Mouse (Mus musculus): ENCODE measurements around the gene Csnk2b.

The Csnk2b gene

DNA sequence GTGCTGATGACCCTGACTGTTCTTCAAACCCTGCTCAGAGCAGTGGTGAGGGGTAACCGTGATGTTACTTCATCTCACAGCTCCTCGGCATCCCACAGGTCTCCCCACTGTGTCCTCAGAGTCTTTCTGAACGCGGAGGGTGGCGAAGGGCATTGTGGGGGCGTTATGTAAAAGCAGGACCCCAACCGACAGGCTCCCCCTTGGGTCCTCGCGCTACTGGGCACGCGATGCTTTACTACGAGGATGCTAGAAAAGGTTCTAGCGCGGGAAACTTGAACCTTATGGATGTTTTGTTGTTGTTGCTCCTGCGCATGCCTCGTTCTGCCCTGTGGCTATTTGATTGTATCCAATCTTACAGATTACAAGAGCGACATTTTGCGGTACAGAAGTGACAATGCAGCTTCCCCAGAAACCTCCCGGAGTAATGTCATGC, at the start of gene Csnk2b:
TSS of gene Csnk2b (minus strand) at position 183 of the 433 bp plus-strand sequence.
- DNase-seq (ENCODE audit: low read depth, low spot score): peak; percentile 78

- DNase-seq (ENCODE audit: low read depth, low spot score): peak; percentile 85
Measured at GRCm38 (mm10) chr17:35168541-35169207, 46.8 kb upstream of the Csnk2b start.

DNA sequence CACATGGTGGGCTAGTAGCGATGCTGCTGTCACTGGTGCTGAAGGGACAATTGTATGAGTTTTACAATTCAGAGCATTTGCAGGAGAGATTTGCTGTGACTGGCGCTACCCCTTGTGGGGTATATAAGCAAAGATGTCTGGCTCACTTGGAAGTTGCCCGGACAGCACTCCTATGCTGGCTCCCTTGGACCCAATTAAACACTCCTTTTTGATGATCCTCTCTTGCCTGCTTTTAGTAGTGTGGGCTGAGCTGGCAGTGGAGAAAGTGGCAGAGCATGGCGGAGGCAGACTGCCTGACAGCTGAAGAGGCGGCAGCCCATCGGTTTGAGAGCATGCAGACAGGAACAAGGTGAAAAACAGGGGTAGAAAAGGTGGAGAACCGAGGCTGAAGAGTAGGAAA, 45.9 kb upstream of the Csnk2b start:
- no peak for DNase-seq (ENCODE audit: low read depth, low spot score)

GRCm38 (mm10) chr17:35166352-35167035, 44.6 kb upstream of the Csnk2b start:
- peak; percentile 97 for DNase-seq (ENCODE audit: low read depth, low spot score)

DNA sequence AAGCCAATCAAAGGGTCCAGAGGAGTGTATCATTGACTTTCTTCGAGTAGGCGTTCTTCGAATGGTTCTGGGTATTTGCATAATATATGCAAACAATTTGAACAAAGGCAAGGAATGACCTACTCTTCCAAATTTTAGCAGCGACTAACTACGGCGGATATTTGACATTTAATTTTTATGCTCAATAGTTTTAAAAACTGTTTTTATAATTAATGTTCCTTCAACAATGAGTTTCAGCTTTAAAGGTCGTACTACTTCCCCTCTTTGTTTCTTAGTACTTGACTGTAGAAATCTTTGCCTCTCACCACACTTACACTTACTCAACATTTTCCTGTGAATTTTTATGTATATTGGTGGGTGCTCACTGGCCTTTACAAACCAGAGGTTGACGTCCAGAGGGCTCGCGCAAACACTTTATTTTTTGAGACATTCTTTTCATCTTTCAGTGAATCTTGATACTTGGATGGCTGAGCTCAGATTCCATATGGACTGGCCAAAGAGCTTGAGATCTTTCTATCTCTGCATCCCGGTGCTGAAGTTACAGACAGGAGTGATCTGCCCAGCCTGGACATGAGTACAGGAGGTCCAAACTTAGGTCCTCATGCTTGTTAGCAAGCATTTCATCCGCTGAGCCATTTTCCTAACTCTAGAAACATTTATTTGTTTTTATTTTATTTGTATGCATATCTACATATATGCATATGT, 43.8 kb upstream of the Csnk2b start:
- DNase-seq (ENCODE audit: low read depth, low spot score): no peak

DNA sequence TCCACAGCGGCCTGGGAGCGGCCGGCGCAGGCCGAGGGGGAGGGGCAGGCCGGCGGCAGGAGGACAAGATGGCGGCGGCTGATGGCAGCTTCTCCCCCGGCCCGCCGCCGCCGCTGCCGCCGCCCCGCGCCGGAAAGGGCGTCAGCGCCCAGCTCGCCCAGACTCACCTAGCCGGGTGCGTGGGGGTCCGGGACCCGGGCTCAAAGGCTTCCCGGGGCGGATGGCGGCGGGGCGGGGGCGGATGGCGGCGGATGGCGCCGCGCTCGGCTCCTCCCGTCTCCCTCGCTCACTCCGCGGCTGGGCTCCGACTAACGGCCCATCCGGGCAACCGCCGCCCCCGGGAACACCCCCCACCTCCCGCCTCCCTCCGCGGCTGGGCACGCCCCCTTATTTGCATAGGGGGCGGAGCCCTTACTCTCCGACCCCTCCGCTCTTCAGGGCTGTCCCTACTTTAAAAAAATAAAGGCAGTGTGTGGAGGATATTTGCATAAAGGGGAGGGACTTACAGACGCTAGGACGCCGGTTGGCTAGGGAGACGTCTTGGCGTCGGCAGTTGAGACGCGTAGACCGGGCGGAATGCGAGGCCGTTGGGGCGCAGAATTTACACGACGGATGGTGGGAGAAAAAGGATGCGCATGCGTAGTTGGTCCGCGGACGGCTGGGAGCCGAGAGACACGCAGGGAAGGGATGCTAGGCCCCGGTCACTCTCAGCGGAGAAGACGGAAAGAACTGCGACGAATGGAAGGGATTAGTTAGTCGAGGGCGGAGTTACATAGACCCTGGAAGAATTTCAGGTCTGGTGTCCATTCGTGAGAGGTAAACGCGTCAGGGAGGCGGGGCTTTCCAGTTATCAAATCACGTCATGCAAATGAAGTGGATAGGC, 43.0 kb upstream of the Csnk2b start, which contains the start of gene Prrc2a:
TSS of gene Prrc2a (minus strand) at position 330 of the 883 bp plus-strand sequence.
- peak; percentile 100 for DNase-seq (ENCODE audit: low read depth, low spot score)

- no peak for DNase-seq (ENCODE audit: low read depth, low spot score)
Measured at GRCm38 (mm10) chr17:35164218-35164567, 42.3 kb upstream of the Csnk2b start.

GRCm38 (mm10) chr17:35163326-35164081, 41.7 kb upstream of the Csnk2b start:
- no peak for DNase-seq (ENCODE audit: low read depth, low spot score)

GRCm38 (mm10) chr17:35162730-35163129, 40.9 kb upstream of the Csnk2b start:
- no peak for DNase-seq (ENCODE audit: low read depth, low spot score)

DNA sequence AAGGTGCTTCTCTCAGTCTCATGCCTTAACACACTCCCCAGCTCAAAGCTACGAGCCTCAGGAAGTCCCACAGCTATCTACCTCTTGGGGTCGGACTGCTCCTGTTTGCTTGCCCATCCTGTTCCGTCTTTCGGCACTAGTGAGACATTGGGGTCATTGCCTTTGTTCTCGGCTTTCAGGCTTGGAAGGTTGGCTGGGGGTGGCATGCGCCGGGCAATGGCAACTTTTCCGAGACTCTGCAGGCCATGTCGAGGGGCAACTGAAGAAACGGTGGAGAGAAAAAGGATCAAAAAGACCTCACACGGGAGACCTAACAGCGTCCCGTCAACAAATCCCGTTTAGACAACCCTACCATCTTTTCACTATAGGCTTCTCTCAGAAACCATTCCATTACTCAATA, 40.3 kb upstream of the Csnk2b start:
- DNase-seq (ENCODE audit: low read depth, low spot score): no peak

DNA sequence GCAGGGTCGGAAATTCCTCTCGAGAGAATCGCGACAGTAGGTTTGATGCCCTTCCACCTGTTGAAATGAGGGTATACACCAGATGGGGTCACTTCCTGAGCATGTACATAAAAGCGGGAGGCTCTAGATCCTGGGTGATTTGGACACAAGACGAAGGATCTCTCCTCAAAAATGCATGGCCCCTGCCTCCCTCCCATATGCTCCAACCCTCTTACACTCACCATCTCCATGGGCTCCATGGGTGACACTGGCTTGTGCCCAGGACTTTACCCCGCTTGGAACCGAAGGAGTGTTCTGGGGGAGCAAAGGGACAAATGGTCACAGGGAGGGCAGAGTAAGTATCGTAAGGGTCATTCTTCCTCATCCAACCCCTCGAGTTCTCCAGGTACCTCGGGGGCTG, 39.6 kb upstream of the Csnk2b start:
- no peak for DNase-seq (ENCODE audit: low read depth, low spot score)

DNA sequence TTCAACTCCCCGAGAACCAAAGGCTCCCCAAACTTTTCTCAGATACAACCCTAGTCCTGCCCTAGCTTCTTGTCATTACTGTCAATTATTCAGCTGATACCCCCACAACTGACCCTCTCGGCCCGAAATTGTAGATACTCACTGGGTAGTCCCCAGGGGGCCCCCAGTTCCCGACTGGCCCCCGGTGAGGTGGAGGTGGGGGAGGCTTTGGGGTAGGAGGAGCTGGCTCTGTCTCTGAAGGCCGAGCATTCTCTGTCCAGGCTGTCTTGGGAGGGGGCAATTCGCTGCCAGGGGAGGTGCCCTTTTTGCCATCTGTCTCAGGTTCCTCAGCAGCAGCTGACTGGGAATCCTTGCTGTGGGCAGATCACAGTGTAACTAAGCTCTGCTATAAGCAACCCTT, 37.8 kb upstream of the Csnk2b start:
- DNase-seq (ENCODE audit: low read depth, low spot score): no peak

DNA sequence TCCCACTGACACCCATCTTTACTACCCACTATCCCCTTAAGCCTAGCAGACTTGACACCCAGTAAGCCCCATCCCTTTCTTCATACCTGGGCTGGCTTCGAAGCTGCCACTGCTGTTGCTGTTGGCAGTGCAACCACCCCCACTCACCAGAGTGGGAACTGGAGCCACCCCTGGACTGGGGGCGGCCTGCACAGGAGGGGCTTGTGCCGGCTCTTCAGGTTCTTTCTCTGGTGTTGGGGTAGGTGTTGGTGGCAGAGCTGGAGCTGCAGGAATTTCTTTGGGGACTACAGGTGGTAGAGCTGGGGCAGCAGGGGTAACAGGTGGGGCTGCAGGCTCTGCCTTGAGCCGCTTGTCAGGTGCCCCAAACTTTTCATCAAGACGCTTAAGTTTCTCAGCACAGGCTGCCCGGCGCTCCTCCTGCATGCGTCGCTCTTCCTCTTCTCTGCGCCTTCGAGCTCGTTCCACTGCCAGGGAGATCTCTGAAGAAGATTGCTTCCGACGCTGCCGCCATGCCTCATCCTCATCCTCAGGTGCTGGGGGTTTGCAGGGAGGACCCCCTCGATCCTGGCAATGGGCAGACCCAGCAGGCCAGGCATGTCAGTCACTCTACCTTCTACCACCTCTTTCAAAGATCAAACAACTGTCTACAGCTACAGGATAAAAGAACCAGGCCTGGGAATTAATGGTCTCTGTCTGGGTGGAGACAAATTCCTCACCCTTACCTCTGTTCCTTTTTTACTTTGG, 37.2 kb upstream of the Csnk2b start:
- no peak for DNase-seq (ENCODE audit: low read depth, low spot score)

- DNase-seq (ENCODE audit: low read depth, low spot score): no peak
Measured at GRCm38 (mm10) chr17:35157661-35158175, 35.9 kb upstream of the Csnk2b start.

GRCm38 (mm10) chr17:35157254-35157653, 35.4 kb upstream of the Csnk2b start:
- no peak for DNase-seq (ENCODE audit: low read depth, low spot score)

- no peak for DNase-seq (ENCODE audit: low read depth, low spot score)
Measured at GRCm38 (mm10) chr17:35156461-35157200, 34.8 kb upstream of the Csnk2b start.

GRCm38 (mm10) chr17:35155451-35155850, 33.6 kb upstream of the Csnk2b start:
- no peak for DNase-seq (ENCODE audit: low read depth, low spot score)

DNA sequence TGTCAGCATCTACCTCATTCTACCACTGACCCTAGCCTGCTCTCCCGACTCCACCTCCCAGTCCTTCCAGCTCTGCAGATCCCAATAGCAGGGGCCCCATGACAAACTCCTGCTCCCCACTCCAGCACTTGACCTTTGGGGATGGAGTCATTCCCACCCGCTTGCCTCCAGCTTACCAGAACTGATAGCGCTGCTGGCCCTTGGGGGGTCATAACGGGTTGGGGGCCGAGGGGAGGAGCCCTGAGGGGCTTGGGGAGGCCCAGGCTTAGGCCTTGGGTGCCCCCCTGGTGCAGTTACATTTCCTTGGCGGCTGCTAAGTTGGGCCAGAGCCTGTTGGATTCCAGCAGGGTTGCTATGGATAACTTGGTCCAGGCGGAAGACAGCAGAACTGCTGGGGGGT, 32.8 kb upstream of the Csnk2b start:
- no peak for DNase-seq (ENCODE audit: low read depth, low spot score)

GRCm38 (mm10) chr17:35153931-35154330, 32.1 kb upstream of the Csnk2b start:
- DNase-seq (ENCODE audit: low read depth, low spot score): no peak

Measured in ES-CJ7 (cell line).